Mouse (Mus musculus) lung, adult 2 months (tissue): Measurements from ENCODE around the gene Prr29. TPM values are rescaled to one million over a fixed set of nuclear protein-coding genes. Genes with fewer than 3 reads are reported as not detected.
"Not testable (repeated sequence)": the region's sequence is repeated elsewhere in the genome, so short reads cannot be mapped to it uniquely, and the experiment has no call there.

Experiments
- DNase-seq: peaks from one replicate; pipeline ENCODE4 v3.0.0; 2022
- H3K4me1 ChIP-seq: fragments of 200-500 bp; 2 replicates; pipeline ENCODE4 v1.6.1; 2011; ENCODE audit warnings: low read length; ENCODE audit not compliant: control insufficient read depth, insufficient read depth
- H3K4me3 ChIP-seq: fragments of 200-500 bp; replicated peaks from 2 replicates; pipeline ENCODE3; 2011; ENCODE audit warnings: low read depth, mild to moderate bottlenecking, control low read depth, low read length; ENCODE audit errors: extremely low read depth
- CTCF ChIP-seq: fragments of 200-500 bp; IDR thresholded peaks from 2 replicates; pipeline ENCODE4 v1.5.1; 2011; ENCODE audit warnings: mild to moderate bottlenecking, low read length, control low read depth; ENCODE audit not compliant: insufficient read depth
- POLR2A ChIP-seq: fragments of 200-500 bp; IDR thresholded peaks from 2 replicates; pipeline ENCODE4 v1.6.1; 2011; ENCODE audit warnings: low read depth, mild to moderate bottlenecking, control low read depth, low read length, borderline replicate concordance; ENCODE audit errors: extremely low read depth
- WGBS: fragments of 180-500 bp; shearing (Covaris S2); methylation state at CpG from one replicate; pipeline ENCODE4 v1.1.7; 2018; 5-methylcytosine and 5-hydroxymethylcytosine counted together
- polyA plus RNA-seq: library from polyadenylated mRNA; depleted of rRNA; stranded (reverse); fragments of >200 nt; gene quantifications from 2 replicates; pipeline ENCODE4 v1.2.3, GENCODE M21; 2012

Gene Prr29
- polyA plus RNA-seq, 1 experiment = 30.4 TPM

GRCm38 (mm10) chr11:106332458-106332857 lies 32.8 kb upstream of the Prr29 start:
- TF ChIP-seq CTCF (no peak), POLR2A (no peak)
- Histone ChIP-seq H3K4me1 (no peaks in the 10 kb centered on the region), H3K4me3 (no peak overlapping the region)
- no peak for DNase-seq
- 29% methylated on average over 4 of the region's 4 CpGs for WGBS

DNA sequence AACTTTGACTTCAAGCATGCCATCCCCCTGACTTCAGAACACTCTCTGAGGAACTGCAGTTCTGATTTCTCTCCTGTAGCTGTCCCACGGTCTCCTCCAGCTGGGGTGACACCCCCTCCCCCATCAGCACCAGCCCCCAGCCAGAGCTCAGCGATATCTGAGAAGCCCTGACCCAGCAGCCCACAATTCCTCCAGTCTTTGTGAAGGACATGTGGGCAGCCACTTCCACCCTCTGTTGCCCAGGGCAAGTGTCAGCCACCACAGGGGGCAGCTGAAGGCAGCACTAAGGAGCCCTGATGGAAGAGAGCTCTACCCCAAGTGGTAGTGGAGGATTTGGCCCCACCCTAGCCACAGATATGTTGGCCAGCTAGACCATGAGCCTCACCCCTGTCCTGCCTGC lies 31.2 kb upstream of the Prr29 start:
- no peak for TF ChIP-seq CTCF
- no peak for TF ChIP-seq POLR2A
- no peak for DNase-seq
- Histone ChIP-seq H3K4me1 (no peaks in the 10 kb centered on the region), H3K4me3 (no peak overlapping the region)
- WGBS = 29% methylated on average over 2 of the region's 2 CpGs

- DNase-seq = no peak
- 82% methylated on average over 5 of the region's 5 CpGs for WGBS
- Histone ChIP-seq H3K4me1 (no peaks in the 10 kb centered on the region), H3K4me3 (no peak overlapping the region)
- TF ChIP-seq POLR2A = no peak
- TF ChIP-seq CTCF = no peak
Observed at GRCm38 (mm10) chr11:106338029-106338428, 27.2 kb upstream of the Prr29 start.

DNA sequence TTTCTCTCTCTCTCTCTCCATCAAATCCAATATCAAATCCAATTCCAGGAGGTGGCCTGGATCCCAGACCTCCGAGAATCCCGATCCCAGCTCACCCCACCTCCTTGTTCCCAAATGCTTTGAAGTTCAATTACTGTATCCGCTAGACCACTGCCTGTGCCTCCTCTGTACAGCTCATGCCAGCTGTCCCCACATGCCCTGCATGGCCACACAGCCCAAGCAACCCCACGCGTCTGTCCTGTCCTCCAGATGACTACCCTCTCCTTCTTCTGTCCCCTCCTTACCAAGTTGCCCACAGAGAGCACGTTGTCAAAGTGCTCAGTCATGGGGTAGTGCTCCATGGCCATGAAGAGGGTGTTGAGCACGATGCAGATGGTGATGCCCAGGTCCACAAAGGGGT lies 26.4 kb upstream of the Prr29 start:
- H3K4me3 ChIP-seq = no peak overlapping the region
- DNase-seq = no peak
- WGBS = 83% methylated on average over 7 of the region's 7 CpGs
- TF ChIP-seq POLR2A (no peak), CTCF (no peak)
- no peaks in the 10 kb centered on the region for H3K4me1 ChIP-seq

- 95% methylated on average over 4 of the region's 4 CpGs for WGBS
Observed at GRCm38 (mm10) chr11:106339323-106339722, 25.9 kb upstream of the Prr29 start.

GRCm38 (mm10) chr11:106340990-106341520 lies 24.2 kb upstream of the Prr29 start:
- DNase-seq = no peak
- H3K4me1 ChIP-seq = no peaks in the 10 kb centered on the region
- WGBS = 53% methylated on average over 9 of the region's 9 CpGs
- TF ChIP-seq CTCF = no peak
- TF ChIP-seq POLR2A = no peak
- no peak overlapping the region for H3K4me3 ChIP-seq

More at GRCm38 (mm10) chr11:106339323-106339722, 25.9 kb upstream of the Prr29 start:
- H3K4me1 ChIP-seq, DNase-seq, H3K4me3 ChIP-seq: not testable (repeated sequence)

GRCm38 (mm10) chr11:106344910-106345309 lies 20.4 kb upstream of the Prr29 start:
- H3K4me1 ChIP-seq = no peaks in the 10 kb centered on the region
- DNase-seq = no peak
- no peak for TF ChIP-seq CTCF
- no peak for TF ChIP-seq POLR2A
- H3K4me3 ChIP-seq = no peak overlapping the region
- WGBS = 50% methylated on average over 6 of the region's 6 CpGs

DNA sequence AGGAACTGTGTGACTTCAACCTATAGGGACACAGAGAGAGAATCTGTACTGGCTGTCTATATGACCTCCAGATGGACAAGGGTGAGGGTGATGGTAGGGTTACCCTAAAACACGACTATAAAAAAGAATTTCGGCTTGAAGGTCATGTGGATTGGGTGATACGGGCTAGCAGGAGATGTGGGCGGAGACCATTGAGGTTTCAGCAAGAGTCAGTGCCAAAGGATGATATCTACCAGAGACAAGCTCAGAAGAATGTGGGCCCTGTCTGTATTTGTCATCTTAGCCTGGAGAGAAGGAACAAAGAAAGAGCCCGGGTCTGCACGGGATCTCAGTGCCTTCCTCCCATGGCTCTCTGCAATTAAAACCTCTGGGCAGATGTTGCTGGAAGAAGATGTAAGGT lies 15.5 kb upstream of the Prr29 start:
- WGBS = 74% methylated on average over 6 of the region's 6 CpGs
- Histone ChIP-seq H3K4me3 (no peak overlapping the region), H3K4me1 (no peaks in the 10 kb centered on the region)
- no peak for TF ChIP-seq CTCF
- TF ChIP-seq POLR2A = no peak
- DNase-seq = no peak

DNA sequence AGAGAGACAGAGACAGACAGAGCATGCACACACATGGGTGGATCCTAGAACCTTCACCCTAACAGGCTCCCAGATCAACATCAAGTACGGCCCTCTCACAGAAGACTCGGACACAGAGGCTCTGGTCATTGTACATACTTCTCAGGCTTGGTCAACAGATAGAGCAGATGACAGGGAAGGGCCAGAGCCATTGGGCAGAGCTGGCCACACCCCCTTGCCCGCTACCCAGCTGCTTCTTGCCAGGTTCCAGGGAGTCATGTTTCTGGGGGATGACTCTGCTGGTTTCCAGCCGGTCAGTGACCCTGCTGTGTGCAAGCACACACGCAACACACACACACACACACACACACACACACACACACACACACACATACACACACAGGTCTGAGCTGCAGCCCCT lies 14.4 kb upstream of the Prr29 start:
- TF ChIP-seq POLR2A (no peak), CTCF (no peak)
- no peak for DNase-seq
- WGBS = 69% methylated on average over 5 of the region's 5 CpGs

DNA sequence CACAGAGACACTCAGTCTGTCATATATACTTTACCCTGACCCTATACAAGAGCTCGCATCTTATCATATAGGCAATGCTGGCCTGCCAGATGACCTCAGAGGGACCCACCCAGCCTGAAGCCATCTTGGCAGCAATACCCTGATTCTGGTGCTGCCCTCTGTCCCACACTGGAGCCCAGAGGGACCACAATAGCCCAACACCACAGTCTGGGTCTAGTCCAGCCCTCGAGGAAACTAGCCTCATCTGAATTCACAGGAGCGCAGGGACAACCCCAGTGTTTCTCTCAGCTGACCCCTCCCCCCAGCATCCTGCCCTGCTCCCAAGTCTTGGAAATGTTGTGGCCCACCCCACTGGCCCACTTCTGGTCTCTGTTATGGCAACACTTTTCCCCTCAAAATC lies 14.0 kb upstream of the Prr29 start:
- peaks cover 2% of the 10 kb centered on the region; the same call in 1 of the 2 replicates for H3K4me1 ChIP-seq
- WGBS = 62% methylated on average over 3 of the region's 3 CpGs
- no peak for TF ChIP-seq POLR2A
- no peak for TF ChIP-seq CTCF
- H3K4me3 ChIP-seq = no peak overlapping the region
- DNase-seq = no peak

More for the DNA sequence above, 14.4 kb upstream of the Prr29 start:
- Histone ChIP-seq H3K4me3 (no peak overlapping the region), H3K4me1 (peaks cover 2% of the 10 kb centered on the region; the same call in 1 of the 2 replicates)
